Mouse (Mus musculus) NIH3T3 (cell line): Measurements from ENCODE around the gene Alkbh3.

Experiments used
- DNase-seq: peaks from one replicate; pipeline ENCODE4 v3.0.0-alpha.2; 2012; ENCODE audit warnings: low read depth

Gene Alkbh3

DNA sequence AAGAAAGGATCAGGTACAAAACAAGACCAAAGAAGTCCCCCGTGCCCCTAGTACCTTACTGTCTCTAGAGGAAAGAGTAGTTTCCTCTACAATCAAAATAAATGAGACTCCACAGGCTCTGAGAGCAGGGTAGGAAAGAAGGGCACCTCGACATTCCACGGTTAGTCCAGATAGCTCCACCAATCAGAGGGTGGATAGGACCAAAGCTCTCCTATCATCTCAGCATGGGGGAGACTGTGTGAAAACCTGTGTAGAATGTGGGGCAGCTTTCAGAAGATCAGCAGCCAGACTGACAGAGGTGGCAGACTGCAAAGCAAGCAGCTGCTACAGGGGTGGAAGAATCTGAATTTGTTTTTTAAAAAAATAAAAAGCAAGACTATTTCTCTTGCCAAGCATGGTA lies 17.8 kb downstream of the Alkbh3 start:
- DNase-seq, result no peak

DNA sequence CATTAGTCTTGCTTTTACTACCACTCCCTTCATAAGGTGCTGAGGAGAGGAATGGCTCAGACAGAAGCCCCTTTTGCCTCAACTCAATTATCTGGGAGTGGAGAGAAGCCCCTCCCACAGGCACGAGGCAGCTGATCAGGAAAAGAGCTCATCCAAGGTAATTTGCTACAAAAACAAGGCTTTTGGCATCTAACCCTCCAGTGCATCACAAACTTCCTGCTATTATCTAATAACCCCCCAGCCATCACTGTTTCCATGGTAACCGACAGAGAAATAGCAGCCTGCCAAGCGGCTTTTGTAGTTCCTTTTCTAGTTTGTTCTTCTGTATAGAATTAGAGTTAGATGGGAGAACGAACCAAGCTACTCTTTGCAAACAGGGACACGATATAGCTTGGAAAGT lies 18.3 kb downstream of the Alkbh3 start:
- DNase-seq, result no peak

DNA sequence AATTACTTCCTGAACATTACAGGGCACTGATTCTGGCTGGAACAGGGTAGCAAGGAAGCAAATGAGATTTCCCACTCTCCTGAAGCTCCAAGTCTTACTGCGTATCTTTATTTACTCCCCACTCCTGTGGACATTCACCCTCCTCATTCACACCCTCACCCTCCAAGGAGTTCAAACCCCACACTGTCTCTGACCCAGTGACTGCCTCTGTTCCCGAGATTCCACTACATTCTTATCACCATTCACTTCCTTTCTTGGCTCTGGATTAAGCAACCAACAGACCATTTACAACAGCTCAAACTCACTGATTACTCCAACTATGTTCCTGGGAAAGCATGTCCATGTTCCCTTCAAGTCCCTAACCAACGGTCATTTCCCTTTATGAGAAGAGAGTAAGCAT lies 19.3 kb downstream of the Alkbh3 start:
- DNase-seq, result no peak

- DNase-seq, result no peak
Measured at GRCm38 (mm10) chr2:93988440-93988839, 22.2 kb downstream of the Alkbh3 start.

- DNase-seq, result no peak
Measured at GRCm38 (mm10) chr2:93982457-93983235, 28.0 kb downstream of the Alkbh3 start.

DNA sequence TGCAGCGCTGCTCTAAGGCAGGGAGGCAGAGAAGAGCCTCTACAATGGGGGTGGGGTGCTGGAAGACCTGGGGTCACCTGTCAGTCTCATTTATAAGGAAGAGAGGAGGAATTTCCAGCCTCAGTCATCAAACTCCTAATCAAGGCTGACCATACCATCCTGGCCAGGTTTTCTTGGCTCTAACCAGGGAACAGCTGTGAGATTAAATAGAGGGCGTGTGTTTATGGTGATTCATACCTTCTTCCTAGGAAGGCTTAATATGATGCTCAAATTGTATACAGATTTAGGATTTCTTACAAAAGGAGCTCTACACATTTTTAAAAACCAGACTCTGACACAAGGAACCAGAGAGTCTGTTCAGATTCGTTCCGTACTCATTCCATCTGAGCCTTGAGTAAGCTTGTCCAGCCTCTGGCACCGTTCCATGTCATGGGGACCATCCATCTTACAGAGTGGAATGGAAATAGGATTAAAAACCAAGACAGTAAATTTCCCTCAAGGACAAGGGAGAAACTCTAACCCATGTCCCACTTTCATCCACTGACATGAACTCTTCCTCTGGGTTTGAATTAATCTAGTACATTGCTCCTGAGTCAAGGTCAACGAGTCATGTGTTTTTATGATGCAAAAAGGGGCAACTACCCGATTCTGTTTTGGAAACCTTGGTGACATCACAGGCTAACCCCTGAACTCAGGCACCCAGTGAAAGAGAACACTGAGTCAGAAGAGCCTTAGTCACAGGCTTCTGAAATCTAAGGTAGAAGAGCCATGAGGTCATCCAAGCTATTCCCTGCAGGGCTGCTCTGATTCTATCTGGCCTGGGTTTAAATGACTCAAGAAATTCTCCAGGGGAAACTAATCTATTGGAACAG lies 31.1 kb downstream of the Alkbh3 start:
- peak; percentile 69 for DNase-seq

DNA sequence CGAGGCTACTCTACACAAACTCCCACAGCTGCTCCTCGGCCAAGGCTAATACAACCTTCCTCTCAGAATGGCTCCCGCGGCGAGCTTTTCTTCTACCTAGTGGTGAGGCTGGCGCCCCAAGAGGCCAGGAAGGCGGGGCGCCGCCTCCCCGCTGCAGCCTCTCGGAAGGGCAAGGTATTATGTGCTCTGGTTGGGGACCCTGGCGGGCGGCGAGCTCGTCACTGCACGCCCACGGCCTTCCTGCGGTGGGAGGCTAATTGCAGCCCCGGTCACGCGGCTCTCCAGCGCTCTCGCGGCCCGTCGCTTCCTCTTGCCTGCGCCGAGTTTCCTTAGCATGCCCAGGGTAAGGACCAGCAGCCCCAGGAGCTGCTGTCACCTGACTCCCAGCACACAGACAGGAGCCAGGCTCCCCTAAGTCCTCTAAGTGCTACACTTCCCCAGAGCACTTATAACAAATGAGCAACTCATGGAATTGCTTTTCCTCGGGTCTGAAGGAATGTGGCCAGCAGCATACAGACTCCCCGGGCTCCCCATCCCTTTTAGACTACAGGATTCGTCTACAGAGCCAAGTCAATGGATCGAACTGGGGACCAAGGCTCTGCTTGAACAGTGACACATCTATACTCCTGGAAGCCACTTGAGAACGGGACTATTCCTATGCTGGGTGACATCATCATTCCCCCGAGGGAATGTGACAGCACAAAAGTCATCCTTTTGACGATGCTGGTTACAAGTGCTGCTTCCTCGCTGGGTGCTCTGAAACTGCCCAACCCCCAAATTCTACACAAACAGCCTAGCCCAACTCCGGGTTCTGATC lies 34.0 kb downstream of the Alkbh3 start:
- DNase-seq, result peak; percentile 27

- peak; percentile 22 for DNase-seq
Measured at GRCm38 (mm10) chr2:93975526-93976435, 34.8 kb downstream of the Alkbh3 start.

GRCm38 (mm10) chr2:93975041-93975440 lies 35.6 kb downstream of the Alkbh3 start:
- DNase-seq, result no peak

DNA sequence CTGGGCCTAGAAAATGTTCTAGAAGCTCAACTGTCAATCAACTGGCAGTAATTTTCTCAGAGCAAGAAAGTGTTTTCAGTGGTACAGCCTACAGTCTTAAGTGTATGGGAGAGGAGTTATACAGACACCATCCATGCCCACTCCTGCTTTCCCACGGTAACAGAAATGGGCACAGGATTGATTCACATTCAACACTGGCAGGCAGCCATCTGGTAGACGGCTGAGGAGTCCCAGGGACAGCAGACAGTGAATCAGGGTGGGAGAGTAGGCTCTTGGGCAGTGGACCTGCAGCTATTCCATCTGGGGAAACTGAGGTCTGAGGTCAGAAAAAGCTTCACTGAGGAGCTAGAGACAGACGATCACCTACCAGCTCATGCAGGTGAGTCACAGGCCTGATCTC lies 39.0 kb downstream of the Alkbh3 start:
- DNase-seq, result no peak

- DNase-seq, result no peak
Measured at GRCm38 (mm10) chr2:93964494-93965160, 46.0 kb downstream of the Alkbh3 start.

GRCm38 (mm10) chr2:93963802-93964201 lies 46.8 kb downstream of the Alkbh3 start:
- no peak for DNase-seq

- no peak for DNase-seq
Measured at GRCm38 (mm10) chr2:93961716-93962115, 48.9 kb downstream of the Alkbh3 start.

DNA sequence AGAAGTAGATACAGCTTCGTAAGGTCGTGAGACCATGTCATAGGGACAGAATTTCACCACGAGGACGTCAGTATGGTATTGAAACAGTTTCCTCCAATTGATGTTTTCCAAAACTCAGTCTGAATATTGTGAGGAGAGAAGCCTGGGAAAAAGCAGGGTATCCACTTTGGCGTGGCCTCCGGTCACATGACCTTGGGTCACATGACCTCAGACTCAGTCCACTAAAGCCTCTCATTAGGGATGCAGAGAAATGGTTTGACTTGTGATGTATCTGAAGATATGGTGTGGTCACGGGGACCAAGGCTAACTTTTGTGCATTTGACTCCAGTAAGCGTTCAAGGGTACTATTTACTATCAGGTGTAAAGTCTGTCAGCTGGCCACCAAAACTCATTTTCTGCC lies 51.3 kb downstream of the Alkbh3 start:
- no peak for DNase-seq

DNA sequence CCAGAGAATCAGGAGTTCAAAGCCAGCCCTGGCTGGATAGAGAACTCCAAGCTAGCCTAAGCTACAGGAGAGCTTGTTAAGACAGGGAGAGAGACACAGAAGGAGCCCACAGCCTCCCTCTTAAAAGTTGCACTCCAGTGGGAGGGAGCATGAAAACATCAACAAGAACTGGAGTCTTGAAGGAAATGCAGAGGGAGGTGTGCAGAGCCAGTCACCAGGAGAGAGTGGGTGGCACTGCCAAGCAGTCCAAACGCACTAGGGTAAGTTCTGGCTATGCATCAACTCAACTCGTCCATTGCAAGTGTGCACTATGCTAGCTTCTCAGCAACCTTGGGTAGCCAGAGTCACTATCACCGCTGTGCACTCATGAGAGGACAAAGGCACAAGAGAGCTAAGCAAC lies 52.4 kb downstream of the Alkbh3 start:
- DNase-seq, result no peak

DNA sequence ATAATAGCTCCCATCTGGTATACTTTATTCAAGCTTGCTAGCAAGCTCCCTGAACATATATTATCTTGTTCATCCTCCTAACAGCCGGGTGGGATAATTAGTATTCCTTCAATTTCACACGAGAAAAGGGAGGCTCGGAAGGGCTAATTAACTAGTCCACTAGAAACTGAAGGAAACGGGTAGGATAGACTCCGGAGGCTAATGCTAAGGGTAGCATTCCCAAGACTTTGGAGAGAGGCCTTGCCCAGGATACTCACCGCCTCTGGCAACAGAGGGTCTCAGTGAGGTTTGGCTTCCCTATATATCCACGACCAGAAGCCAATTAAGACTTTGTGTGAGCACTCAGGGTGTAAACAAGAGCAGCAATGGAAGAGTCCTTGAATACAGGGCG lies 52.8 kb downstream of the Alkbh3 start:
- no peak for DNase-seq

DNA sequence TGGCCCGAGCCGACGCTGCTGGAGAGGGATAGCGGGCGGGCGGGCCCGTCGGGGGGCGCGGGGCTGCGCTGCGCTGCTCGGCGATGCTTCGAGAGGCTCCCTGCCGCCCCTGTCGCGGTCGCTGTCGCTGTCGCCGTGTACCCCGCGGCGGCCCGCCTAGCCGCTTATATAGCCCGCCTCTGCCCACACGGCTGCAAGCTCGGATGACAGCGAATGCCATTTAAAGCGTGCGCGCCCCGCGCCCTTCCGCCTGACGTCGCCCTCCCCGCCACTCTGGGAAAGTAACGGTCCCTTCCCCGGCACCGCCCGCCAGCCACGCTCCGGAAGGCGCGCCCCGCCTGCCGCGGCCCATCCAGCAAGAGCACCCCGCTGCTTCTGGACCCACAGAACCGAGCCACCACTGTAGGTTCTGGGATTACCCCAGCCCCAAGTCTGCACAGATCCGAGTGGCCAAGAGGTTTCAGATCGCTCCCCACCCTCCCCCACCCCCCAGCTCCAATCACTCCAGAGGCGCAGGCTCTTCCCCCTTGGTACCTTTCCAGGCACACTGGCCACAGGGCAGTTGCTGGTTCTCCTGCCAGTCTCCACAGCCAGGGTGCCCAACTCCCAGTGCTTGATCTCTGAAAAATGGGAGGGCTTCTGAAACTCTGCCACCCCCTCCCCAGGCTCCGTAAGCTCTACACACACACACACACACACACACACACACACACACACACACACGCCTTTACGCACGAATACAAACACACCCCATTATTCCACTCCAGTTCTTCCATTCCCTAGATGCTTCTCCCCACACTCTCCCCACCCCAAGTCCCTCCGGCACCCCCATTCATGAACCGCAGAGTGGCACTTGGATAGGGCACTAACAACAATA lies 53.5 kb downstream of the Alkbh3 start, which contains the start of gene Gm13889:
TSS of gene Gm13889 (minus strand) at position 294 of the 877 bp plus-strand sequence.
- no peak for DNase-seq

DNA sequence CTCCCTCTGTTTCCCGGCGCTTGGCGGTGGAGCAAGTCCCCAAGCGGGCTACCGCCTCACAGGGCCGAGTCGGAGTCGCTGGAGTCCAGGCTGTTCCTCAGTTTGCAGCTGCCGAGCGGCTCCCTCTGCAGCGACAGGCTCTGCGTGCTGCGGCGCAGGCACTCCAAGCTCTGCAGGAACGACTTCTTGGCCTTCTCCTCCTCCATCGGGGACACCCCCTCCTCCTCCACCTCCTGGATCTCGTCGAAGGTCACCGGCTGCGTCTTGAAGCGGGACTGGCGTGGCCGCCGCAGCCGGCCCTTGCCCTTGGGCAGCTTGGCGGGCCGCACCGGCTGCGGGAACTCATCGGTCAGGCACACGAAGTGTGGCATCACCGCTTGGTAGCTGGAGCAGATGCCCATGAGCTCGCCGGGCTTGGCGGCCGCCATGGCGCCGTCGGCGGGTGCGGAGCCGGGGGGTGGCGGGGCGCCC lies 54.2 kb downstream of the Alkbh3 start:
- DNase-seq, result no peak

GRCm38 (mm10) chr2:93955886-93956285 lies 54.7 kb downstream of the Alkbh3 start:
- no peak for DNase-seq
